ENCODE assay signal across 9 mouse cellular contexts in the genomic region with DNA sequence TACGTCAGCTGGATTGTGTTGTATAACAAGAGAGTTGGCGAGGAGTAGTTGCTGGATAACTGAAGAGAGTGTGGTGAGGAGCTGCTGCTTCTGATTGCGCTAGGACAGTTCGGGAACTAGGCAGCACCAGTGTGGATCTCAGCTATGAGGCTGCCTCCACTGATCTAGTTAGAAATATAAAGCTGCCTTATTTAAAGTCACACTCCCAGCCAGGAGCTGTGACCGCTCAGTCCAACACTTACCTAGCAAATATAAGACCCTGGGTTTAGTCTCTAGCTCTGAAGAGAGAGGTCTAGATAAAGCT. TPM values are rescaled to one million over a fixed set of nuclear protein-coding genes. Genes with fewer than 3 reads are reported as not detected.
DNase-seq lines count a peak whose midpoint lies in the region; ATAC-seq and TF ChIP-seq lines count a peak whose summit lies in the region.
"Had no signal": no experiment of that assay in that cellular context is flagged by ENCODE, and none has a peak within 500 bp of the region (broad histone marks: within the 10 kb centered on the region; RNA-seq: fewer than 3 reads in every experiment).

No protein-coding gene starts in this region.

- ATAC-seq in frontal cortex, adult (ENCODE audit: low TSS enrichment), result peak; percentile 67
- ATAC-seq in lung, embryonic 15.5 days (ENCODE audit: borderline replicate concordance, extremely low read depth, low FRiP score, low TSS enrichment), result no peak
- ATAC-seq in hindbrain, embryonic 14.5 days (ENCODE audit: low FRiP score), result peak; percentile 47; the same call in 1 of the 2 replicates
- peak; percentile 30; the same call in 1 of the 2 replicates for ATAC-seq in neural tube, embryonic 13.5 days (ENCODE audit: low read depth)

- no peak overlapping the region for H3K9ac ChIP-seq in lung, embryonic 15.5 days
- no peak overlapping the region for H3K9ac ChIP-seq in hindbrain, embryonic 14.5 days
- H3K9ac ChIP-seq in neural tube, embryonic 13.5 days, result 0 out of 2 replicates have a peak overlapping the region, but pooled peaks have one; percentile 8
- H3K9ac ChIP-seq: embryonic facial prominence, embryonic 15.5 days had no signal

- H3K36me3 ChIP-seq in lung, embryonic 15.5 days, result no peaks in the 10 kb centered on the region
- H3K36me3 ChIP-seq in hindbrain, embryonic 14.5 days (replicated peaks; ENCODE audit: control insufficient read depth, insufficient read depth), result peaks cover 4% of the 10 kb centered on the region; the same call in 1 of the 2 replicates
- peaks cover 5% of the 10 kb centered on the region for H3K36me3 ChIP-seq in neural tube, embryonic 13.5 days
- H3K36me3 ChIP-seq: embryonic facial prominence, embryonic 15.5 days had no signal

- no peak for TF ChIP-seq POLR2A in lung, adult 2 months (IDR thresholded peaks at IDR 0.05; ENCODE audit: borderline replicate concordance, extremely low read depth, low read depth, low read length)

- DNase-seq in frontal cortex, postnatal 25 days (ENCODE audit: low spot score in 2 of 2), result no peak
- no peak for DNase-seq in lung, adult 2 months
- DNase-seq in hindbrain, embryonic 14.5 days (ENCODE audit: low spot score), result no peak
- DNase-seq in spleen, adult 18-20 months, result no peak
- no peak for DNase-seq in left cerebral cortex, adult 18-20 months (ENCODE audit: low spot score in 2 of 2)

- peaks cover 41% of the 10 kb centered on the region for H3K4me1 ChIP-seq in lung, embryonic 15.5 days
- peaks cover 5% of the 10 kb centered on the region for H3K4me1 ChIP-seq in lung, adult 2 months (ENCODE audit: control insufficient read depth, insufficient read depth, low read length)
- no peaks in the 10 kb centered on the region; the same call in 1 of the 2 replicates for H3K4me1 ChIP-seq in hindbrain, embryonic 14.5 days (replicated peaks; ENCODE audit: control insufficient read depth, insufficient read depth, low read length)
- H3K4me1 ChIP-seq in neural tube, embryonic 13.5 days (replicated peaks), result peaks cover 15% of the 10 kb centered on the region; the same call in 1 of the 2 replicates

- H3K4me2 ChIP-seq in lung, embryonic 15.5 days, result peak overlapping the region; percentile 34
- no peak overlapping the region for H3K4me2 ChIP-seq in hindbrain, embryonic 14.5 days (replicated peaks)
- H3K4me2 ChIP-seq in neural tube, embryonic 13.5 days, result no peak overlapping the region
- H3K4me2 ChIP-seq: embryonic facial prominence, embryonic 15.5 days had no signal

- H3K27ac ChIP-seq in lung, embryonic 15.5 days, result peak overlapping the region; percentile 79
- H3K27ac ChIP-seq in hindbrain, embryonic 14.5 days, result no peak overlapping the region
- H3K27ac ChIP-seq in neural tube, embryonic 13.5 days (replicated peaks), result 0 out of 2 replicates have a peak overlapping the region, but pooled peaks have one; percentile 28
- H3K27ac ChIP-seq: embryonic facial prominence, embryonic 15.5 days had no signal

- no peaks in the 10 kb centered on the region for H3K9me3 ChIP-seq in lung, embryonic 15.5 days
- no peaks in the 10 kb centered on the region for H3K9me3 ChIP-seq in hindbrain, embryonic 14.5 days (ENCODE audit: control insufficient read depth, low read length)
- H3K9me3 ChIP-seq in neural tube, embryonic 13.5 days, result no peaks in the 10 kb centered on the region
- H3K9me3 ChIP-seq: embryonic facial prominence, embryonic 15.5 days had no signal

- H3K27me3 ChIP-seq in lung, embryonic 15.5 days, result no peaks in the 10 kb centered on the region
- H3K27me3 ChIP-seq in hindbrain, embryonic 14.5 days (ENCODE audit: control insufficient read depth, insufficient read depth, low read length), result no peaks in the 10 kb centered on the region
- no peaks in the 10 kb centered on the region for H3K27me3 ChIP-seq in neural tube, embryonic 13.5 days
- H3K27me3 ChIP-seq: embryonic facial prominence, embryonic 15.5 days had no signal

- WGBS in lung, embryonic 15.5 days, result 61% methylated on average over 5 of the region's 5 CpGs
- 54% methylated on average over 5 of the region's 5 CpGs for WGBS in lung, adult 2 months
- WGBS in hindbrain, embryonic 14.5 days, result 83% methylated on average over 5 of the region's 5 CpGs
- WGBS in neural tube, embryonic 13.5 days, result 82% methylated on average over 5 of the region's 5 CpGs

- TF ChIP-seq CTCF in lung, adult 2 months (IDR thresholded peaks at IDR 0.05; ENCODE audit: insufficient read depth, low read length), result no peak

- no peak overlapping the region for H3K4me3 ChIP-seq in lung, embryonic 15.5 days
- H3K4me3 ChIP-seq in lung, adult 2 months (replicated peaks; ENCODE audit: extremely low read depth, low read depth, low read length), result no peak overlapping the region
- no peak overlapping the region for H3K4me3 ChIP-seq in hindbrain, embryonic 14.5 days (replicated peaks; ENCODE audit: low read length)
- no peak overlapping the region for H3K4me3 ChIP-seq in neural tube, embryonic 13.5 days
- H3K4me3 ChIP-seq: embryonic facial prominence, embryonic 15.5 days had no signal

RNA-seq across cellular contexts. Expression of gene Noct, which starts 10.5 kb away (rescaled TPM):
- 6.9 and 7.2 TPM in 2 replicates for polyA plus RNA-seq in lung, embryonic 15.5 days (2015; fragmentation: Nextera tagmentation; extraction: Ambion mirVana)
- polyA plus RNA-seq in lung, adult 2 months (2012; rRNA removed), result 8.2 and 9.9 TPM in 2 replicates
- polyA plus RNA-seq in hindbrain, embryonic 14.5 days (2014; fragmentation: Nextera tagmentation; extraction: Ambion mirVana), result 38.3 and 39.4 TPM in 2 replicates
- polyA plus RNA-seq in neural tube, embryonic 13.5 days (2015; fragmentation: Nextera tagmentation; extraction: Ambion mirVana), result 21.5 and 22.8 TPM in 2 replicates
- 10 to 100 TPM; 51.0 to 56.1 TPM for total RNA-seq in left cerebral cortex, adult 18-20 months (2021)
